Mouse (Mus musculus): ENCODE data around the gene Zmynd8. TPM values are rescaled to one million over a fixed set of nuclear protein-coding genes. Genes with fewer than 3 reads are reported as not detected.

The Zmynd8 gene
- polyA plus RNA-seq, 1 experiment = 35.3 TPM

DNA sequence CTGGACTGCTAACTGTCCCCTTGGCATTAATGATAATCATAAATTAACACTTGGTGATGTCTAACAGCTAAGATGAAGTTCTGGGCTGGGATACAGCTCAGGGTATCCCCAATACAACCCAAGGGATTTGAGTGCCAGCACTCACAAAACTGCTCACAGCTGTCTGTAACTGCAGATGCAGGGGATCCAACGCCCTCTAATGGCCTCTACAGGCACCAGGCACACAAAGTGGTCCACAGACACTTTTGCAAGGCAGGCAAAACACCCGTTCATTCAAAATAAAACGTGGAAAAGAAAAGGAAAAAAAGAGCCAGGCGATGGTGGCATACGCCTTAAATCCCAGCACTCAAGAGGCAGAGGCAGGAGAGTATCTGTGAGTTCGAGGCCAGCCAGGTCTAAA is 658 bp upstream of the Zmynd8 start:
- no peak for DNase-seq (ENCODE audit: low spot score)

DNA sequence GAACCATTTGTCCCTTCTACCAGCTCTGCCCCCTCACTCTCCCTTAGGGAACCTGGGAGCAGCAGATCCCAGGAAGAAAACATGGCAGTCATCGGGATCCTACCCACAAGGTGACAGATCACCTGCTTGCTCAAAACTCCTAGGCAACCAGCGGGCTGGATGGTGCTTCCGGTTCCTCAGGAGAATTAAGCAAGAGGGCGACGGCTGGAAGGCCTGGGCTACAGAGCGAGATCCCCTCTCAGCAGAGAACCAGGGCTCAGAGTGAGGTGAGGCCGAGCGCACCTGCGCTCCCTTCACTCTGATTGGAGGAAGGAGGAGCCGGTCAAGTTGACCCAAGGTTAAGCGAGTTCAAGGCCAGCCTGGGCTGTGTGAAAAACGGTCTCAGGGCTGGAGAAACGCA is 2.6 kb downstream of the Zmynd8 start:
- DNase-seq (ENCODE audit: low spot score) = no peak

DNA sequence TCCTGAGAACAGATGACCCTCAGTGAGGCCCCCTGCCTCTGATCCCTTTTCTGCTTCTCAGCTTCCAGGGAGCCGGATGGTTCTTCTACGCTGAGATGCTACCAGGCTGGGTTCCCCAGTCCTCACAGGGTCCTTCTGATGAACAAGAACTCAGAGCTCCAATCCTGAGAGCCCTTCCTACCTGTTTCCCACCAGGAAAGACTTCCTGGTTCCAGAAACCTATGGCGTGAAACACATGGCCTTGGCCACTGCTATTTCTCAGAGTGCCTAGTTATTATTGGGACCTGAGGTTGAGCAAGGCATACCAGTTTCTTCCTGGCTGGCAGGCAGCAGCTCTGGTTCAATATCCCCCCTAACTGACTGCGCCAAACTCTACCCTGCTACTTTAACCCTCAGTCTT is 3.1 kb downstream of the Zmynd8 start:
- no peak for DNase-seq (ENCODE audit: low spot score)

DNA sequence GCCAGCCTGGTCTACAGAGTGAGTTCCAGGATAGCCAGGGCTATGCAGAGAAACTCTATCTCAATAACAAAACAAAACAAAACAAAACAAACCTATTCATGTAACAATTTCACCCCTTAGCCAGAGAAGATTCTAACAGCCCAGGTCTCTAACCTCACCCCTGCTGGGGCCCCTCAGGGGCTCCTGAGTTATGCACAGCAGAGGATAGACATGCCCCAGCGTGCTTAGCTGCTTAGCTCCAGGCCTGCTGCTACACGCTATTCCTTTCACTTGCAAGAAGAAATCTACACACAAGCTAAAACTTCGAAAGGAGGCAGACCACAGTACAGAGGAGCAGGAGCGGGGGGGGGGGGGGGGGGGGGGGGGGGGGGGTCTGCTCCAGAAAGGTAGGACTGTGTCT is 4.3 kb downstream of the Zmynd8 start:
- no peak for DNase-seq (ENCODE audit: low spot score)

DNA sequence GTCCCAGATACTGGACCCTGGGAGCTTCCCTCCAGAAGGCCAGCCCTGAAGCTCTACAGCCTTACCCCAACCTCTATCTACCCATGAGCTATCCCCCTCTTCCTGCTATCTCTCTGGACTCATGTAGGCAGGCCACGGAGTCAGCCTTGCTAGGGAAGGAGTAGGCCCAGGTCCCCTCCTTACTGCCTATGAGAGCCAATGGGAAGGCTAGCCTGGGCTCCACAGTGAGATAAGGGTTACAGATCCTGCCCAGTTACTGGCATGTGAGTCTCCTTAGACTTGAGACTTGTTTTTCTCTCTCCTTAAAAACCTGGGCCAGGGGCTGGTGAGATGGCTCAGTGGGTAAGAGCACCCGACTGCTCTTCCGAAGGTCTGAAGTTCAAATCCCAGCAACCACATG is 5.6 kb downstream of the Zmynd8 start:
- no peak for DNase-seq (ENCODE audit: low spot score)

DNA sequence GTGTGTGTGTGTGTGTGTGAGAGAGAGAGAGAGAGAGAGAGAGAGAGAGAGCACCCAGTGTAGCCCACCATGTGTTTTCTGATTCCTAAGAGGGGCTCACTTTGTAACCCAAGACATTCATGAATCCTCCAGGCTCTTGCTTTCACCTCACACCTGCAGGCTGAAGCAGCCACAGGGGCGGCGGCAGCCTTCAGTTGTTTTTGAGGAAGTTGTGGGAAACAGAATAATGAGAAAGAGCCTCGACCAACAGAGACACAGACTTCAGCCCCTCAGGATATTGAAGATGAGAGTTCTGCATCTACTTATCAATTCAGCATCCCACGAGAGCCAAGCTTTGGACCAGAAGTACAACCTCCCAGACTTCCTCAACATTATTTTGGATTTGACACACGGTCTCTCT is 6.2 kb downstream of the Zmynd8 start:
- DNase-seq (ENCODE audit: low spot score) = no peak

DNA sequence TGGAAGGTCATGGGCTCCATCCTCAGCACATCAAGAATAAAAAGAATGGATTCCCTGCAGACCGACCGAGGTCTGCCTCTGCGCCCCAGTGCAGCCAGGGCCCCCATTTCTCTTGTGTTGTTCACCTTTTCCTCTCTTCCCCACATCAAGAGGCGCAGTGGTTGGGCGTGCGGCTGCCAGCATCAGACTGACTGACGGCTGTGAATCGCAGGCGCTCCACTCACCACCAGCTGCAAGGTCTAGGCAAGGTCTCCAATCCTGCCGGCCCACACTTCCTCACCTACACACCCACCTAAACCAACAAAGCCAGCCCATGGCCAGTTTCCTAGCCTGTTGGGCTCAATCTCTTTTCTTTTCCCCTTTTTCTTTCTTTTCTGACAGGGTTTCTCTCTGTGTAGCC is 8.4 kb downstream of the Zmynd8 start:
- DNase-seq (ENCODE audit: low spot score) = no peak

DNA sequence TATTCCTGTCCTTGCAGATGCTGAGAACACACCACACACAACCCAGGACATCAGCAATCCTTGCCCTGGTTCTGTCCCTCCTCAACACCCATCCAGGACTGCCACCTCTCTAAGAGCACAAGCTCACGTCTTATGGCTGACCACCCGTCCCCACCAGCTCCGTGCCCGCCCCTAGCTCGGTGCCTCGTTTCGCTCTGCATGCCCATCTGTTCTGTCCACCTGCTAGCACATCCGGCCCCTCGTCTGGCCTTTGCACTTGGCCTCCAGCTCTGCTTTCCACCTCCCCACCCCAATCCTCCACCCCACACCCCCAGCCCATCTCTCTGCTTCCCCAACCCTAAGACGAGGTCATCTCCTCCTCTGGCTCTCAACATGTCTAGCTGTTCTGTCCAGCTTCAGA is 8.9 kb downstream of the Zmynd8 start:
- DNase-seq (ENCODE audit: low spot score) = no peak

DNA sequence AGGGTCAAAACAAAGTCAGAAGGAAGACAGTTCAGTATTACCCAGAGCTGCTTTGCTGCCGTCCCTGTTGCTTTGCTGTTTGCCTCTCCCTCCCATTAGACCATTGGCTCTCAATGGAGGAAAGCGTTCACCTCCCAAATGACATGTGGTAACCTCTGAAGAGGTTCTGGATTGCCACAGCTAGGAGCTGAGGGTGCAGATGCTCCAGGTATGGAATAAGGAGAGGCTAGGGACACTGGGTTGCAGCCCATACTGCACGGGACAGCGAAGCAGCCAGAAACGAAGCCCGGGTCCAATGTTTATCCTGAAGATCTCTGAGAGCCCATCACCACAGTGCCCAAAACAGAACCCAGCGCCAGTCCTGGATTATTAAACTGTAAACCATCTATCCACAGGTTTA is 9.6 kb downstream of the Zmynd8 start:
- no peak for DNase-seq (ENCODE audit: low spot score)

DNA sequence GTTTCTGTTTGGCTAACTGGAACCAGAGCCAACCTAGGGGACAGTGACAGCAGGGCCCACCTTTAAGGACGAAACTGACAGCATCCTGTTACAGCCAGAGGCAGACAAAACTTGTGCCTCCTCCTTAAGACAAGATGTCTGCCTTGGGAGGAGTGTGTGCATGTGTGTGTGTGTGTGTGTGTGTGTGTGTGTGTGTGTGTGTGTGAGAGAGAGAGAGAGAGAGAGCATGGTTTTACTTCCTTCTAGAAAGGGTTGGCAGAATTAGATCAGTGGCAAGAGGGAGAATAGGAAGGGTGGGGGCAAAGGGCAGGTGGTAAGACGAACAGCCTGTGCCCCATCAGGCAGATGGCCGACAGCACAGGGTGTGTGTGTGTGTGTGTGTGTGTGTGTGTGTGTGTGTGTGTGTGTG is 10.0 kb downstream of the Zmynd8 start:
- DNase-seq (ENCODE audit: low spot score) = no peak

DNA sequence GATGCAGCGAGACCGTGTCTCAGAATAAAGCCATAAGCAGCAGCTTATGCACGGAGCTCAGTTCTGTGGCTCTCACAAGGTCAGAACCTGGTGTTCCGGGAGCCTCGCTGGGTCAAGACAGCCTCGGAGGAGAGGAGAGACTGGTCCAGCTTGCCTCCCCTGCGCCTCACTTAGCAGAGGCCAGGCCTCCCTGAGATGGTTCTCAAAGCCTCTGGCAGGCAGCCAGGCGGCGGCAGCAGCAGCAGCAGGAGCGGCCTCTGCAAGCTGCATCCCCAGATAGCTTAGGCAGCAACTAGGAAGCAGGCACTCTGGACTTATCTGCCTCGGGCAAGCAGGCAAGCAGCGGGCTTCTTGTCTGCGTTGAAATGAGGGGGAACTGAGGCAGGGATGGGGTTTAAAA is 10.4 kb downstream of the Zmynd8 start:
- DNase-seq (ENCODE audit: low spot score) = no peak

DNA sequence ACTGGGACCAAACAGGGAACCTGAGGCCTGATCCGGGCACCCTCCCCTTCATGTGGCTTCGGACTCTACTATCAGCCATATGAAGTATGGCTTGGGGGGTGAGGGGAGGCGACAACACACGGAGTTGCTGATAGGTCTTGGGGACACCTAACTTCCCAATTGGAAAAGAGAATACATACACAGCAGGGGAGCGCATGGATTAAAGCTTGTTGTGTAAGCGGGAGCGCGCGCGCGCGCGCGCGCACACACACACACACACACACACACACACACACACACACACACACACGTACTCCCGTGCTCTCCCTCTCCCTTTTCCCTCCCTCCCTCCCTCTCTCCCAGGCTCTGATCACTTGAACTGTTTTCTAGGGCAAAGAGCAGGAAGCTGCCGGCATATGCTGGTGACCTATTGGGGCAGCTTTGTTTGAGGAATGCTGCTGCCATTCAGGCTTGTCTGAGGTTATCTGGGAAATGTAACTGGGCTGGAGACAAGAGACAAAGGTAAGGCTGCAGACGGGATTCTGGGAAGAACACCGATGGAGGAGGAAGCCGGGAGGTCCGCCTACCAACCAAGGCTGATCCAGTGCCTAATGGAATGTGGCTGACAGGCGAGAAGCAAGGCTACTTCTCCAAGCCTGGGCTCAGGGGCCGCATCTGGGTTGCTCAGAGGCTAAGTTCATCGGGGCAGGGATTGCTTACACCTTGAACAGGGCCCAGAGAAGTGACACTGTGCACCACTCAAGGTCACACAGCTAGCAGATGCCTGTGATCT is 11.8 kb downstream of the Zmynd8 start:
- DNase-seq (ENCODE audit: low spot score) = no peak

DNA sequence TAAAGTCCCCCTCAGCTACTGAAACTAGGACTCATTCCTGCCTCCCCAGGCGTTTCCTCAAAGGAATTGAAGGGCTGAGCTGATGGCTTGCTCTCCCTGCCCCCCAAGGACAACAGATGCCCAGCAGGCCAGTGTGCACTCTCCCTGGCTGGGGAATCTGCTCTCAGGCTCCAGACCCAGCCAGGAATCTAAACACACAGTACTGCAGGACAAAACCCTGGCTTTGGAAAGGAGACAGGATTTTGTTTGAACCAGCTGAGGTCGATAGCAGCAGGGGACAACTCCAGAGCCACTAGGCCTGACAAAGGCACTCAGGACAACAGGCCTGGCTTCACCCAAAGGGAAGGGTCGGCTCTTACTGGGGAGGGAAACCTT is 12.3 kb downstream of the Zmynd8 start:
- no peak for DNase-seq (ENCODE audit: low spot score)

DNA sequence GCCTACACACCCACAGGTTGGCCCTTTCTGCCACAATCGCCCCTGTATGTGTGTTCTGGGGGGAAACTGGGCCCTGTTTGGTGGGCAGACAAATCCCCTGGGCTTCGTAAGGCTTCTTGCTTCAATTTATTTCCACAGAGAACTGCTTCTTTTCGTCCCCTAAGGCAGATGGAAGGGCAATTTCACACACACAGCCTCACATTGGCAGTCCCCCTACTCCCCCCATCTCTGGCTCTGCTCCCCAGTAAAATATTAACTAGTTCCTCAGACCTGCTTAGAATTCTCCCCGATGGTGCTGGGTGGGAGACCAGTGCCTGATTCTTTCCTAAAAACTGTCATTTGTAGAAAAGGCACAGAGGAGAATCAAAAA is 12.9 kb downstream of the Zmynd8 start:
- DNase-seq (ENCODE audit: low spot score) = no peak

DNA sequence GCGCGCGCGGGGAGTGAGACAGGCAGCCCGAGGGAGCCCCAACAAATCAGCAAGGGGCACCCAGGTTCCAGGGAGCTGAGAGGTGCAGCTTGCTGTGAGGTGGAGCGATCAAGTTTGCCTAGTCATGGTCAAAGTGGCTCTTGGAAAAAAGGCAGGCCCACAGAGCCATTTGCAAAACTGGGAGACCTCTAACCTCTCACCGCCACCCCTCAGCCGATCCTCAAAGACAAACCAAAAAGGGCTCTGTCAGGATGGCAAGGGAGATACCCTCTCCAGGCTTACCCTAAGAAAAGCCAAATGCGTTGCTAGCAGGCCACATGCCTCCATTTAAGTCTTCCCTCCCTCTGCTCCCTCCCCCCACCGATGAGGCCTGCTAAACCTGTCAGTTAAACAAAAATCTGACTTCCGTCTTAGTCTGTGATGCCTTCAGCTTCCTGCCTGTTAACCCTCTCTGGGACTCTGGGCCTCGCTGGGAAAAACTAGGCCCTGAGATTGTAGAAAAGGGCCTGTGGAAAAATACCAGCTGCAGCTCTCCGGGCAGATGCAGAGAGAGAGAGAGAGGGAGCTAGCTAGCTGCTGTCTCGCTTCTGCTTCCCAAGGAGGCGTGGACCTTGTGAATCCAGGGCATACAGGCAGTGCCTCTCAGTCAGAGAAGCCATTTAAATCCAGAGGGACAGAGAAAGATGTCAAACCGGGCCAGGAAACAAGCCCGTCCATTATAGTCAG is 13.4 kb downstream of the Zmynd8 start:
- DNase-seq (ENCODE audit: low spot score) = no peak

DNA sequence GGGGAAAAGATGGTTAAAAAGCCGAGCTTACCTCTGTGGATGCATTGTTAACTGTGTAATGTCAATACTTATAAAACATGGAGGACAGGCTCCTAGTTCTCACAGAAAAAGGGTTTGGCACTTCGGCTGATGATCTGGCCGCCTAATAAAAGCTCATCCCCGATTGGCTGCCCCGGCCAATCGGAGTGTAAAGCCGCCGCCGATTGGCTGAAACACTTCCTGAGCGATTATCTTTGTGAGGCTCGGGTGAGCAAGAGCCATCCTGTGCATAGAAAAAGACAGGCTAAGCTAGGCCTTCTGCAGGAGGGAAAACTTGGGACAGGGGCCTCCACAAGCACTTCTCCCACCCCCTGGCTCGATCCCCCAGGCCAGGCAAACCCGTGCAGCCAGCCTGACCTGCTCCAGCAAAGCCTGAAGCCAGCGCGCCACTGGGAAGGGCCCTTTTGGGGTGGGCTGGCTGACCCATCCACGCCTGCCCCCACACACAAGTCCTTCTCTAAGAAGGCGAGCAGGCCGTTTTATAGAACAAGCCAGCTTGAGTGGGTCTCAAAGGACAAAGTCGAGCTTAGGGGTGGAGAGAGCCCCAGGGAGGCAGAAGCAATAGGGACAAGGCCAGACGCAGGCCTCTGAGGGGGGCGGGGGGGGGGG is 14.1 kb downstream of the Zmynd8 start:
- DNase-seq (ENCODE audit: low spot score) = peak; percentile 94

DNA sequence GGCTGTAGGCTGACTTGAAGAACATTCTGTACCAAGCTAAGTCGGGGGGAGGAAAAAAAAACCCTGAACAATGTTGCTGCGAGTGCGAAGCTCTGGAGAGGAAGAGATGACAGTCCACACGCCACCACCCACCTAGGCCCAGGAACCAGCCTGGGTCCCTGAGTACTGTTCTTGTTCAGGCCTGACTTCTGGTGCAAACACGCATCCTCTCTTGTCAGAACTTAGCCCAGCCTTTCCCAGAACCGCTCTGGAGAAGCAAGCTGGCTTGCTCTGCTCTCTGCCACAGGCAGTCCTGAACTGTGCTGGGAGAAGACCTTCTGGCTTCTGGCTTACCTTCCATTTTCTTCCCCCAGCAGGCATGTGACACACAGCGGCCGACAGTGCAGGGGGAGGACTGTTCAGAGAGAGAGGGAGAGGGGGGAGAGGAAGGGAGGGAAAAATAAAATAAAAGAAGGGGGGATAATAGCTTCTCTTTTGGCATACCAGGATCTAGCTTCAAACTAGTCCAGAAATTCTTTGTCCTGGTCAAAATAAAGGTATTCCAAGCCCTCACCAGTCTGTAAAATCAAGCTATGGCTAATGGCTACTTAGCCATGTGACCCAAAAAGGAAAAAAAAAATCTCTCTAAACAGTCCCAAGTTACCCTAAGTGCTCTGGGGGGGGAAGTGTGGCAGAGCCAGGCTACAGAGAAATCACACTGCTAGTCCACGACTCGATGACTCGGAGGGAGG is 14.8 kb downstream of the Zmynd8 start:
- DNase-seq (ENCODE audit: low spot score) = no peak

DNA sequence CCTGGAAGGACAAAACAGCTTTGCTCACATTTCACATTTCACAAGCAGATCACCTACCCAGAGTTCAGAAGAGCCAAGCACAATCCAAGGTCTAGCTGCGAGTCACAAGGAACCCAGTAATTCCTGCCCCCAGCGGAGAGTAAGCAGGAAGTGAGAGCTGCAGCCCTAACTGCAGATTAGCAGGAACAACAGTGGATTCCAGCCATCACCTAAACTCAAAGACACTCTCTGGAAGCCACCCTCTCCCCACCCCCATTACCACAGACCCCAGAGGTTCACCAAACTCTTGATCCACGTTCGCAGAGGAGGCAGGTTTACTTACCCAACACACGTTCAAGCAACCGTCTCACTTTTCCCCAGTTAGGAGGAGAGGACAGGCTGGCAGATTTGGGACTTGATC is 15.8 kb downstream of the Zmynd8 start:
- DNase-seq (ENCODE audit: low spot score) = no peak

DNA sequence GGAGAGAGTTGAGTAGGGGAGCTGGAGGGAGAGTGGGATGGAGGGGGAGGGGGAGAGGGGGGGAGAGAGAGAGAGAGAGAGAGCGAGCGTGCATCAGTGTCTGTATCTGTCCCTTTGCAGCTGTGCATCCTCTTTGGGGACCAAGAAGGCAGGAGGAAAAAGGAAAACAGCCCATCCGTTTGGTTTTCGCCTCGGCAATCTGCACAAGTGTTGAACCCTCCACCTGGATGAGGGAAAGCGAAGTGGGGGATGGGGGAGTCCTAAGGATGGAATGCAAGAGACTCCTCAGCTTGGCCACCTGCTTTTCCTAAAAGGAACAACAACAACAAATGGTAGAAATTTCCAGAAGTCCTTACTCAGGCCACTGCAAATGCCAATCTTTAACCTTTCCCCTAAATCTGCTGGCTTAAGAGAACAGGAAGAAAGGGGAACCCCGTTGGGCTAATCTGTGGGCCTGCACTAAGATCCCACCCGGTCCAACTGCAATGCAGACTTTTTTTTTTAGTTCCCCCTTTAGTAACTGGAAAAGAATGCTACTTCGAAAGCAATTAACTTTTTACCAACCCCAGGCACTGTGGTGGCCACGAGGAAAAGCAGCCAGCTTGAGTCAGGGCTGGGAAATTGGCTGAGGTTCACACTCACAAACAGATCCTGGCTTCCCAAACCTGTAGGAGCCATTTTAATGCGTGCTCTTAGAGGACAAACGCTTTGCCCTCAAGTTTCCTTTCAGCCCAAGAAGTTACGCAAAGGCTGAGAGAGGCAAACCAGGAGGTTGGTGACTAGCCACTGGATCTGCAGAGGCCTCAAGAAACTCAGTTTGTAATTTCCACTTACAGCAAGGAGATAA is 17.0 kb downstream of the Zmynd8 start:
- DNase-seq (ENCODE audit: low spot score) = no peak

DNA sequence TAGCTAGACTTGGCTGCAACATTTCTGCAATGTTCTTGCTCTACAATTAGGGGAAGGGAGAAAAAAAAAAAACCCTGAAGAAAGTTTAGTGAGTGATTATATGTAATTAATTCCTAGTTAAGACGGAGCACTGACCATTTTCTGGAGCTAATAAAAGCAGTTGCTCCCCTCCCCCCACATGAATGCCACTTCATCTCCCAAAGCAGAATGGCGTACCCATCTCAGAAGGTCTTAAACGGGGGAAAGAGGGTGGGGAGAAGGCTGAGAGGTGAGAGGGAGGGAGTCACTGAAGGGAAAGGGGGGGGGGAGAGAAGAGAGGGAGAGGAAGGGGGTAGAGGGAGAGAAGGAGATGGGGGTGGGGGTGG is 17.6 kb downstream of the Zmynd8 start:
- DNase-seq (ENCODE audit: low spot score) = no peak

DNA sequence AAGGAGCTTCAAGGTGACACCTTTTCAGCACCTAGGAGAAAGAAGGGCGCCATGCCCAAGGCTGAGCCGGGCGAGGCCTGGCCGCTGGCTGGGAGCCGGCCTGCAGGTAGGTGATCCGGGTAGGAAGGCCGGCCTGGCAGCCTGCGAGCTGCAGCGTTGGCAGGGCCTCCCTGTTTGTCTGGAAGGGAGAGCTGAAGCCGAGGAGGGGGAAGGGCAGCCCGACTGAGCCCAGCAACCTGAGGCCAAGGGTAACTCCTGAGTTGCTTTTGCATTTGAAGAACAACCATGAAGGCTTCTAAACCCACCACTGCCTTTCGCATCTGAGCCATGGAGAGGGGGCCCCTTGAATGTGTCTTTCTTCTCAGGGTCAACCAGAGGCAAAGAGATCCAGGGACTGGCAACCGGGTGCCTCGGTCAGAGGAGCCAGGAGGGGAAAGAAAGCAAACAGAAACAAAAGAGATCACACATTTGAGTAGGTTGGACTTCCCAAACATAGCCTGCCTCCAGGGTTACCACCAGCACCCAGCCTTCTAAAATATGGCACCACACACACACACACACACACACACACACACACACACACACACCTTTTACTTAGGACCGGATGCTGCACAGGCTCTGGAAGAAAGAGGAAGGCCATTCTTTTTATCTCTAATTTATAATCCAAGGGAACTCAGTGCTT is 18.2 kb downstream of the Zmynd8 start:
- DNase-seq (ENCODE audit: low spot score) = peak; percentile 68
